Mouse (Mus musculus) erythroblast, embryonic 14.5 days (primary cell): Measurements from ENCODE around the gene Tdrd12.

ENCODE experiments used
- GATA1 ChIP-seq: IDR thresholded peaks from 2 replicates; pipeline ENCODE4 v1.6.1; 2012; ENCODE audit warnings: low read length, inconsistent platforms, mixed read lengths
- TAL1 ChIP-seq: IDR thresholded peaks from 3 replicates; pipeline ENCODE4 v1.6.1; 2012; ENCODE audit warnings: low read length, inconsistent platforms, mixed read lengths

- no peak for TF ChIP-seq GATA1
- no peak for TF ChIP-seq TAL1
Measured at GRCm38 (mm10) chr7:35497516-35497915, 40.0 kb downstream of the Tdrd12 start.
